8 mouse cellular contexts compared by ENCODE assay signal in genomic region chr19:41895460-41896318, GRCm38 (mm10). TPM values are rescaled to one million over a fixed set of nuclear protein-coding genes. Genes with fewer than 3 reads are reported as not detected.
DNase-seq lines count a peak whose midpoint lies in the region; ATAC-seq and TF ChIP-seq lines count a peak whose summit lies in the region.

Gene Rrp12, minus strand, starts transcription at chr19:41896173.

- no peaks in the 10 kb centered on the region for H3K9me3 ChIP-seq in G1E (replicated peaks)
- H3K9me3 ChIP-seq in forebrain, embryonic 16.5 days (ENCODE audit: control insufficient read depth, low read length): no peaks in the 10 kb centered on the region
- H3K9me3 ChIP-seq in lung, embryonic 15.5 days: no peaks in the 10 kb centered on the region

- H3K27me3 ChIP-seq in G1E (ENCODE audit: insufficient read depth, low read length): no peaks in the 10 kb centered on the region
- no peaks in the 10 kb centered on the region for H3K27me3 ChIP-seq in forebrain, embryonic 16.5 days (replicated peaks; ENCODE audit: control insufficient read depth, insufficient read depth, low read length)
- H3K27me3 ChIP-seq in lung, embryonic 15.5 days: no peaks in the 10 kb centered on the region

- no peak for TF ChIP-seq CTCF in G1E (IDR thresholded peaks at IDR 0.05; ENCODE audit: low read depth, low read length)

- peaks cover 35% of the 10 kb centered on the region for H3K36me3 ChIP-seq in G1E (replicated peaks)
- no peaks in the 10 kb centered on the region; the same call in 1 of the 2 replicates for H3K36me3 ChIP-seq in forebrain, embryonic 16.5 days (ENCODE audit: control insufficient read depth, insufficient read depth)
- H3K36me3 ChIP-seq in lung, embryonic 15.5 days: no peaks in the 10 kb centered on the region

- peak within 1 kb of the TSS; percentile 57 for H3K9ac ChIP-seq in forebrain, embryonic 16.5 days (replicated peaks; ENCODE audit: low read depth, low read length)
- peak within 1 kb of the TSS; percentile 47 for H3K9ac ChIP-seq in lung, embryonic 15.5 days

- peak within 1 kb of the TSS; percentile 80 for H3K4me3 ChIP-seq in G1E (ENCODE audit: low read depth, low read length)
- peak within 1 kb of the TSS; percentile 76 for H3K4me3 ChIP-seq in forebrain, embryonic 16.5 days (replicated peaks; ENCODE audit: low read length)
- peak within 1 kb of the TSS; percentile 84 for H3K4me3 ChIP-seq in lung, embryonic 15.5 days

- peak; percentile 82 for ATAC-seq in G1E (ENCODE audit: extremely low read depth, insufficient number of reproducible peaks, low FRiP score, poor library complexity, severe bottlenecking)
- peak; percentile 99 for ATAC-seq in forebrain, embryonic 16.5 days
- peak; percentile 90; the same call in 1 of the 2 replicates for ATAC-seq in lung, embryonic 15.5 days (ENCODE audit: borderline replicate concordance, extremely low read depth, low FRiP score, low TSS enrichment)

- peaks cover 45% of the 10 kb centered on the region for H3K4me1 ChIP-seq in G1E (ENCODE audit: insufficient read depth, low read depth, low read length)
- H3K4me1 ChIP-seq in forebrain, embryonic 16.5 days (replicated peaks; ENCODE audit: control insufficient read depth, insufficient read depth, low read length): peaks cover 13% of the 10 kb centered on the region
- H3K4me1 ChIP-seq in lung, embryonic 15.5 days: peaks cover 17% of the 10 kb centered on the region

- H3K27ac ChIP-seq in forebrain, embryonic 16.5 days (ENCODE audit: low read length): no peak within 1 kb of the TSS
- no peak within 1 kb of the TSS for H3K27ac ChIP-seq in lung, embryonic 15.5 days

- 1% methylated on average over 46 of the region's 46 CpGs for WGBS in forebrain, embryonic 16.5 days
- 1% methylated on average over 46 of the region's 46 CpGs for WGBS in lung, embryonic 15.5 days

- peak; percentile 86 for DNase-seq in G1E (ENCODE audit: low spot score)
- peak; percentile 85 for DNase-seq in cerebellum, adult 11-12 months
- peak; percentile 79 for DNase-seq in heart, postnatal 4 days
- peak; percentile 81 to 89 for DNase-seq in layer of hippocampus, adult 8-10 months (ENCODE audit: low spot score in 2 of 2)
- peak; percentile 72 for DNase-seq in ovary, adult 18-20 months (ENCODE audit: low spot score)
- peak; percentile 91 for DNase-seq in thymus, postnatal 0 days (ENCODE audit: low spot score)

- H3K4me2 ChIP-seq in forebrain, embryonic 16.5 days (ENCODE audit: low read length): peak within 1 kb of the TSS; percentile 75
- peak within 1 kb of the TSS; percentile 93 for H3K4me2 ChIP-seq in lung, embryonic 15.5 days

RNA-seq across cellular contexts. Expression of gene Rrp12, which starts in this region (rescaled TPM):
- total RNA-seq in G1E (2014; fragmentation: Nextera tagmentation): 14.9 and 16.9 TPM in 2 replicates
- 13.5 and 16.5 TPM in 2 replicates for total RNA-seq in G1E (2017)
- polyA plus RNA-seq in G1E (2012): 31.0 and 33.8 TPM in 2 replicates
- polyA plus RNA-seq in forebrain, embryonic 16.5 days (2015; fragmentation: Nextera tagmentation; extraction: Ambion mirVana): 19.5 and 21.0 TPM in 2 replicates
- 10 to 100 TPM; 19.9 to 23.4 TPM for total RNA-seq in heart, postnatal 4 days (2021)
- total RNA-seq in layer of hippocampus, adult 8-10 months (2022): 10 to 100 TPM; 33.0 to 34.6 (median 33.5) TPM
- polyA plus RNA-seq in lung, embryonic 15.5 days (2015; fragmentation: Nextera tagmentation; extraction: Ambion mirVana): 13.7 and 13.8 TPM in 2 replicates
- polyA plus RNA-seq in thymus, postnatal 0 days (2015; fragmentation: Nextera tagmentation; extraction: Ambion mirVana): 11.3 and 12.4 TPM in 2 replicates
